Comparison of ENCODE assay signal across 19 mouse cellular contexts in the genomic region with DNA sequence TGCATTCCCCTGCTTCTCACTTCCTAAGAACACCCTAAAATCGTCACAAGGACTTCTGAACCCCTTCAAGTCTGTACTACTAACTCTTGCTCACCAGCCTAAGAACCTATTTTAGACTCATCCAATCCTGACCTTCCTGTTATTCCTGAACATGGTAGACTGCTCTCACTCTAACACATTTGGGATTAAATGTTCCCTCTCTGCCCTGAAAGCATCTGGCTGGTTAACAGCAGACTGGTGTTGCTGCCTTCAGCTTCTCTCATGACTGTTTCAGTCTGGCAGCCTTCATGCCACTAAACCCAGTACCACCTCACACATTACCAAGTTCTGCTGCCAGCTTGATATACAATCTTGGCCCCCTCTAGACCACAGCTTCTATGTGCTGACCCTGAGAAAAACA. TPM values are rescaled to one million over a fixed set of nuclear protein-coding genes. Genes with fewer than 3 reads are reported as not detected.
"Had no signal": no experiment of that assay in that cellular context is flagged by ENCODE, and none has a peak within 500 bp of the region (broad histone marks: within the 10 kb centered on the region; RNA-seq: fewer than 3 reads in every experiment).

No protein-coding gene starts in this region.

- DNase-seq: retina, postnatal 1 day; right cerebral cortex, adult 18-20 months; right cerebral cortex, postnatal 14 days; right cerebral cortex, postnatal 25 days; right cerebral cortex, postnatal 4 days; spleen, adult 18-20 months; thymus, adult 18-20 months; thymus, adult 2 months; thymus, postnatal 14 days; thymus, postnatal 25 days; thymus, postnatal 36 days; thymus, postnatal 4 days had no signal

- H3K27ac ChIP-seq: neural tube, embryonic 13.5 days; neural tube, embryonic 15.5 days; stomach, embryonic 15.5 days; stomach, postnatal 0 days had no signal

- H3K4me3 ChIP-seq: neural tube, embryonic 13.5 days; neural tube, embryonic 15.5 days; stomach, embryonic 15.5 days had no signal

RNA-seq across cellular contexts. Expression of a gene that starts 34.4 kb away (rescaled TPM):
- polyA plus RNA-seq: small intestine, adult 2 months; spleen, adult 2 months; urinary bladder, adult 2 months had no signal
